Mouse (Mus musculus) stomach, postnatal 0 days (tissue): ENCODE data around the gene Pgam5.

Experiments used
- CTCF ChIP-seq: IDR thresholded peaks from 2 replicates; pipeline ENCODE4 v1.5.1; 2016; ENCODE audit warnings: antibody characterized with exemption, low read depth, mild to moderate bottlenecking, moderate library complexity
- EP300 ChIP-seq: optimal IDR thresholded peaks from 2 replicates; pipeline ENCODE3; 2016; ENCODE audit warnings: antibody characterized with exemption

DNA sequence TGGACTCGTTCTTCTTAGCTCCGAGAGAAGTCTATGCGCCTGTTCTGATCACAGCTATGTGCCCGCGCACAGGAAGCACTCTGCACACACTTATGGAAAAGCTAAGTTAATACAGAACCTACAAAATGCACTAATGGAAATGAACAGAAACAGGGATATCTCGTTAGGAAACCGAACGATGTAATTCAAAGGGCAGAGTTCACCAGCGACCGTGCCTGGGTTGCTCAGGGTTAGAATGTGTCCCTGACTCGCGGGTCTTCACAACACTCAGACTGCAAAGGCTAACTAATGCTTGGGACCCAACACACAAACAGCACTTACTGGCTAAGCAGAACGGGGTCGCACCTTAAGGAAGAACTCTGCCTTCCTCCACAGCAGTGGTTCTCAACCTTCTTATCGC lies 15.4 kb upstream of the Pgam5 start:
- no peak for TF ChIP-seq CTCF
- no peak for TF ChIP-seq EP300
